Mouse (Mus musculus) kidney, postnatal 0 days (tissue): ENCODE results near the gene Tia1. TPM values are rescaled to one million over a fixed set of nuclear protein-coding genes. Genes with fewer than 3 reads are reported as not detected.
A peak's percentile ranks its signal among the peaks of the same experiment; 100 is the strongest.

Source experiments
- ATAC-seq: fragments of 200-750 bp; cut with Nextera tagmentation; replicated peaks from 2 replicates; pipeline ENCODE4 v1.8.0; 2017; ENCODE audit warnings: low read depth, moderate number of reproducible peaks, moderate TSS enrichment, moderate library complexity; ENCODE audit not compliant: low FRiP score
- DNase-seq: peaks from one replicate; pipeline ENCODE4 v3.0.0-alpha.2; 2016; ENCODE audit warnings: low spot score
- H3K27ac ChIP-seq: fragments of 300-500 bp; sonication (generic); 2 replicates; pipeline ENCODE4 v1.5.1; 2014; ENCODE audit warnings: mild to moderate bottlenecking
- H3K27me3 ChIP-seq: fragments of 300-500 bp; sonication (generic); 2 replicates; pipeline ENCODE4 v1.6.1; 2014; ENCODE audit warnings: low read length, mixed read lengths; ENCODE audit not compliant: insufficient read depth
- H3K36me3 ChIP-seq: fragments of 300-500 bp; sonication (generic); 2 replicates; pipeline ENCODE4 v1.6.1; 2014; ENCODE audit warnings: low read length, mixed read lengths; ENCODE audit not compliant: insufficient read depth
- H3K4me1 ChIP-seq: fragments of 300-500 bp; sonication (generic); replicated peaks from 2 replicates; pipeline ENCODE4 v1.6.1; 2014; ENCODE audit warnings: antibody characterized with exemption, low read length, mixed read lengths; ENCODE audit not compliant: insufficient read depth
- H3K4me2 ChIP-seq: fragments of 300-500 bp; sonication (generic); 2 replicates; pipeline ENCODE4 v1.6.1; 2014; ENCODE audit warnings: mild to moderate bottlenecking, low read length, moderate library complexity, mixed read lengths
- H3K4me3 ChIP-seq: fragments of 300-500 bp; sonication (generic); replicated peaks from 2 replicates; pipeline ENCODE4 v1.5.1; 2014; ENCODE audit warnings: low read depth, low read length
- H3K9ac ChIP-seq: fragments of 300-500 bp; sonication (generic); 2 replicates; pipeline ENCODE4 v1.6.1; 2014; ENCODE audit warnings: low read depth, low read length
- H3K9me3 ChIP-seq: fragments of 300-500 bp; sonication (generic); replicated peaks from 2 replicates; pipeline ENCODE4 v1.6.1; 2016; ENCODE audit warnings: low read length, inconsistent platforms, mixed read lengths
- CTCF ChIP-seq: IDR thresholded peaks from 2 replicates; pipeline ENCODE4 v1.5.1; 2016; ENCODE audit warnings: antibody characterized with exemption, low read depth, mild to moderate bottlenecking, moderate library complexity
- WGBS: fragments of 180-500 bp; shearing (Covaris S2); extraction: QIAGEN DNeasy Blood & Tissue Kit; methylation state at CpG from one replicate; pipeline ENCODE4 v1.1.7; 2014; 5-methylcytosine and 5-hydroxymethylcytosine counted together
- polyA plus RNA-seq: library from polyadenylated mRNA; unstranded; fragments of >200 nt; fragmentation: Nextera tagmentation; extraction: Ambion mirVana; gene quantifications from 2 replicates; pipeline ENCODE4 v1.2.1, GENCODE M21; 2015

Gene Tia1
- polyA plus RNA-seq, 1 experiment from 2014 or later, result 119 TPM

- Histone ChIP-seq H3K9me3 (no peaks in the 10 kb centered on the region), H3K4me2 (no peak overlapping the region), H3K9ac (no peak overlapping the region), H3K27me3 (no peaks in the 10 kb centered on the region), H3K4me1 (peaks cover 29% of the 10 kb centered on the region), H3K4me3 (no peak overlapping the region), H3K36me3 (no peaks in the 10 kb centered on the region), H3K27ac (peak overlapping the region; percentile 92)
- 55% methylated on average over 3 of the region's 3 CpGs for WGBS
- DNase-seq (peak; percentile 63), ATAC-seq (peak; percentile 16; the same call in 1 of the 2 replicates)
- no peak for TF ChIP-seq CTCF
These were observed 75.3 kb downstream of the Tia1 start for GRCm38 (mm10) chr6:86479311-86479710.

- peak; percentile 58 for DNase-seq
- Histone ChIP-seq H3K9ac (no peak overlapping the region; the same call in 1 of the 2 replicates), H3K36me3 (no peaks in the 10 kb centered on the region), H3K27ac (peak overlapping the region; percentile 92), H3K9me3 (no peaks in the 10 kb centered on the region), H3K4me3 (0 out of 2 replicates have a peak overlapping the region, but pooled peaks have one; percentile 25), H3K4me1 (peaks cover 29% of the 10 kb centered on the region), H3K27me3 (no peaks in the 10 kb centered on the region), H3K4me2 (peak overlapping the region; percentile 56; the same call in 1 of the 2 replicates)
- ATAC-seq, result no peak
- no peak for TF ChIP-seq CTCF
These were observed 75.8 kb downstream of the Tia1 start for GRCm38 (mm10) chr6:86479816-86480188.

- Histone ChIP-seq H3K9me3 (no peaks in the 10 kb centered on the region), H3K27me3 (no peaks in the 10 kb centered on the region), H3K4me3 (peak overlapping the region; percentile 25), H3K4me1 (peaks cover 29% of the 10 kb centered on the region), H3K4me2 (peak overlapping the region; percentile 56), H3K36me3 (no peaks in the 10 kb centered on the region), H3K9ac (peak overlapping the region; percentile 60), H3K27ac (peak overlapping the region; percentile 92)
- ATAC-seq (peak; percentile 36; the same call in 1 of the 2 replicates), DNase-seq (peak; percentile 91)
- WGBS, result 7% methylated on average over 9 of the region's 9 CpGs
- TF ChIP-seq CTCF, result no peak
These were observed 76.3 kb downstream of the Tia1 start for GRCm38 (mm10) chr6:86480189-86480831.

- H3K9ac ChIP-seq, result no peak overlapping the region
- no peaks in the 10 kb centered on the region for H3K27me3 ChIP-seq
- no peak for DNase-seq
- H3K27ac ChIP-seq, result no peak overlapping the region
- WGBS, result 94% methylated on average over 5 of the region's 5 CpGs
- no peak for TF ChIP-seq CTCF
- ATAC-seq, result no peak
- no peaks in the 10 kb centered on the region for H3K9me3 ChIP-seq
- H3K4me1 ChIP-seq, result peaks cover 24% of the 10 kb centered on the region
- no peak overlapping the region for H3K4me2 ChIP-seq
- H3K4me3 ChIP-seq, result no peak overlapping the region
- H3K36me3 ChIP-seq, result no peaks in the 10 kb centered on the region
These were observed 77.9 kb downstream of the Tia1 start for GRCm38 (mm10) chr6:86481871-86482270.

Other genes with a start within 250 kb of the Tia1 start
- 5.7 and 6.1 TPM in 2 replicates for gene Tgfa, start 209.0 kb upstream of the Tia1 start, polyA plus RNA-seq
- 100 and 110 TPM in 2 replicates for gene Fam136a, start 38.6 kb upstream of the Tia1 start, polyA plus RNA-seq
- 490 and 543 TPM in 2 replicates for gene Snrpg, start 32.9 kb upstream of the Tia1 start, polyA plus RNA-seq
- gene Pcyox1, start 7.1 kb upstream of the Tia1 start, polyA plus RNA-seq, result 110 and 111 TPM in 2 replicates
- not detected in 2 replicates for gene Gm44790, start 22.4 kb downstream of the Tia1 start, polyA plus RNA-seq
- gene C87436, start 34.2 kb downstream of the Tia1 start, polyA plus RNA-seq, result 22.5 and 23.1 TPM in 2 replicates
- 488 and 506 TPM in 2 replicates for gene Pcbp1, start 122.1 kb downstream of the Tia1 start, polyA plus RNA-seq
- gene Asprv1, start 223.9 kb downstream of the Tia1 start, polyA plus RNA-seq, result 1.7 and 1.8 TPM in 2 replicates